Mouse (Mus musculus) heart, embryonic 11.5 days (tissue): Measurements from ENCODE around the gene Aldh18a1. TPM values are rescaled to one million over a fixed set of nuclear protein-coding genes. Genes with fewer than 3 reads are reported as not detected.

ENCODE experiments used
- ATAC-seq: fragments of 200-750 bp; cut with Nextera tagmentation; replicated peaks from 2 replicates; pipeline ENCODE4 v1.8.0; 2017; ENCODE audit warnings: moderate library complexity; ENCODE audit not compliant: insufficient number of reproducible peaks, low FRiP score, low TSS enrichment
- H3K27ac ChIP-seq: fragments of 300-500 bp; sonication (generic); 2 replicates; pipeline ENCODE4 v1.5.1; 2014; ENCODE audit warnings: mild to moderate bottlenecking, low read depth, low read length
- H3K27me3 ChIP-seq: fragments of 300-500 bp; sonication (generic); 2 replicates; pipeline ENCODE4 v1.6.1; 2014; ENCODE audit warnings: mild to moderate bottlenecking, low read length, mixed read lengths; ENCODE audit not compliant: control insufficient read depth, insufficient read depth
- H3K36me3 ChIP-seq: fragments of 300-500 bp; sonication (generic); 2 replicates; pipeline ENCODE4 v1.6.1; 2014; ENCODE audit warnings: mild to moderate bottlenecking, low read length, moderate library complexity, mixed read lengths; ENCODE audit not compliant: control insufficient read depth, insufficient read depth
- H3K4me1 ChIP-seq: fragments of 300-500 bp; sonication (generic); 2 replicates; pipeline ENCODE4 v1.6.1; 2014; ENCODE audit warnings: low read length; ENCODE audit not compliant: control insufficient read depth, insufficient read depth
- H3K4me2 ChIP-seq: fragments of 300-500 bp; sonication (generic); 2 replicates; pipeline ENCODE4 v1.6.1; 2014; ENCODE audit warnings: mild to moderate bottlenecking, moderate library complexity
- H3K4me3 ChIP-seq: fragments of 300-500 bp; sonication (generic); 2 replicates; pipeline ENCODE4 v1.5.1; 2014; ENCODE audit warnings: low read depth, low read length
- H3K9ac ChIP-seq: fragments of 300-500 bp; sonication (generic); 2 replicates; pipeline ENCODE4 v1.6.1; 2014; ENCODE audit warnings: mild to moderate bottlenecking, low read depth, low read length, moderate library complexity
- H3K9me3 ChIP-seq: fragments of 300-500 bp; sonication (generic); replicated peaks from 2 replicates; pipeline ENCODE4 v1.6.1; 2016; ENCODE audit warnings: low read length; ENCODE audit not compliant: control insufficient read depth
- WGBS: fragments of 180-500 bp; shearing (Covaris S2); extraction: QIAGEN DNeasy Blood & Tissue Kit; methylation state at CpG from one replicate; pipeline ENCODE4 v1.1.7; 2014; ENCODE audit not compliant: insufficient replicate concordance; 5-methylcytosine and 5-hydroxymethylcytosine counted together
- polyA plus RNA-seq: library from polyadenylated mRNA; unstranded; fragments of >200 nt; fragmentation: Nextera tagmentation; extraction: Ambion mirVana; gene quantifications from 2 replicates; pipeline ENCODE4 v1.2.1, GENCODE M21; 2014

Gene Aldh18a1
- polyA plus RNA-seq, 1 experiment from 2014 or later, result 38.9 TPM

- H3K36me3 ChIP-seq, result no peaks in the 10 kb centered on the region
- no peak for ATAC-seq
- WGBS, result 73% methylated on average over 2 of the region's 2 CpGs
- H3K4me2 ChIP-seq, result no peak overlapping the region
- no peak overlapping the region for H3K27ac ChIP-seq
- no peak overlapping the region for H3K9ac ChIP-seq
- no peaks in the 10 kb centered on the region for H3K4me1 ChIP-seq
- H3K9me3 ChIP-seq, result no peaks in the 10 kb centered on the region
- no peak overlapping the region for H3K4me3 ChIP-seq
- no peaks in the 10 kb centered on the region for H3K27me3 ChIP-seq
Measured at GRCm38 (mm10) chr19:40530323-40530722, 57.9 kb downstream of the Aldh18a1 start.

GRCm38 (mm10) chr19:40528254-40528653 is 60.0 kb downstream of the Aldh18a1 start:
- Histone ChIP-seq H3K27ac (no peak overlapping the region), H3K4me2 (no peak overlapping the region), H3K4me3 (no peak overlapping the region), H3K36me3 (no peaks in the 10 kb centered on the region), H3K9me3 (no peaks in the 10 kb centered on the region), H3K9ac (no peak overlapping the region), H3K4me1 (no peaks in the 10 kb centered on the region), H3K27me3 (no peaks in the 10 kb centered on the region)
- ATAC-seq, result no peak

- H3K27ac ChIP-seq, result no peak overlapping the region
- no peaks in the 10 kb centered on the region for H3K9me3 ChIP-seq
Measured at GRCm38 (mm10) chr19:40526367-40527014, 61.8 kb downstream of the Aldh18a1 start.

GRCm38 (mm10) chr19:40523431-40524005 is 64.7 kb downstream of the Aldh18a1 start:
- Histone ChIP-seq H3K9ac (no peak overlapping the region), H3K36me3 (no peaks in the 10 kb centered on the region), H3K4me3 (no peak overlapping the region), H3K9me3 (no peaks in the 10 kb centered on the region), H3K27ac (no peak overlapping the region), H3K27me3 (no peaks in the 10 kb centered on the region), H3K4me2 (no peak overlapping the region), H3K4me1 (peaks cover 7% of the 10 kb centered on the region; the same call in 1 of the 2 replicates)
- 76% methylated on average over 8 of the region's 8 CpGs for WGBS
- no peak for ATAC-seq

More at GRCm38 (mm10) chr19:40526367-40527014, 61.8 kb downstream of the Aldh18a1 start:
- no peak overlapping the region for H3K4me3 ChIP-seq
- H3K36me3 ChIP-seq, result no peaks in the 10 kb centered on the region
- no peak overlapping the region for H3K4me2 ChIP-seq
- 0 out of 2 replicates have a peak overlapping the region, but pooled peaks have one; percentile 10 for H3K9ac ChIP-seq
- no peaks in the 10 kb centered on the region for H3K4me1 ChIP-seq
- 65% methylated on average over 9 of the region's 9 CpGs for WGBS
- ATAC-seq, result no peak
- no peaks in the 10 kb centered on the region for H3K27me3 ChIP-seq

GRCm38 (mm10) chr19:40520403-40520802 is 67.9 kb downstream of the Aldh18a1 start:
- Histone ChIP-seq H3K9me3 (no peaks in the 10 kb centered on the region), H3K36me3 (no peaks in the 10 kb centered on the region), H3K27me3 (no peaks in the 10 kb centered on the region), H3K4me1 (peaks cover 7% of the 10 kb centered on the region; the same call in 1 of the 2 replicates), H3K4me3 (no peak overlapping the region), H3K27ac (no peak overlapping the region), H3K4me2 (no peak overlapping the region), H3K9ac (no peak overlapping the region)
- WGBS, result 70% methylated on average over 5 of the region's 5 CpGs
- no peak for ATAC-seq

- no peak overlapping the region for H3K4me3 ChIP-seq
- H3K4me1 ChIP-seq, result peaks cover 7% of the 10 kb centered on the region; the same call in 1 of the 2 replicates
- H3K36me3 ChIP-seq, result no peaks in the 10 kb centered on the region
- ATAC-seq, result no peak
- WGBS, result 65% methylated on average over 1 of the region's 1 CpGs
- H3K9me3 ChIP-seq, result no peaks in the 10 kb centered on the region
- H3K9ac ChIP-seq, result no peak overlapping the region
- no peak overlapping the region for H3K4me2 ChIP-seq
- no peak overlapping the region for H3K27ac ChIP-seq
- no peaks in the 10 kb centered on the region for H3K27me3 ChIP-seq
Measured at GRCm38 (mm10) chr19:40518706-40519105, 69.6 kb downstream of the Aldh18a1 start.

GRCm38 (mm10) chr19:40515596-40515995 is 72.7 kb downstream of the Aldh18a1 start:
- no peaks in the 10 kb centered on the region for H3K36me3 ChIP-seq
- no peak overlapping the region for H3K27ac ChIP-seq
- no peak overlapping the region for H3K9ac ChIP-seq
- 88% methylated on average over 3 of the region's 3 CpGs for WGBS
- no peaks in the 10 kb centered on the region for H3K27me3 ChIP-seq
- H3K9me3 ChIP-seq, result no peaks in the 10 kb centered on the region
- no peak overlapping the region for H3K4me2 ChIP-seq
- no peak for ATAC-seq
- H3K4me3 ChIP-seq, result no peak overlapping the region
- H3K4me1 ChIP-seq, result peaks cover 22% of the 10 kb centered on the region

GRCm38 (mm10) chr19:40514376-40514775 is 73.9 kb downstream of the Aldh18a1 start:
- Histone ChIP-seq H3K4me2 (peak overlapping the region; percentile 89; the same call in 1 of the 2 replicates), H3K9ac (no peak overlapping the region), H3K27me3 (no peaks in the 10 kb centered on the region), H3K9me3 (no peaks in the 10 kb centered on the region), H3K27ac (no peak overlapping the region), H3K4me1 (peaks cover 31% of the 10 kb centered on the region), H3K4me3 (no peak overlapping the region), H3K36me3 (no peaks in the 10 kb centered on the region)
- ATAC-seq, result no peak
- 70% methylated on average over 7 of the region's 7 CpGs for WGBS

GRCm38 (mm10) chr19:40513632-40514078 is 74.6 kb downstream of the Aldh18a1 start, which contains the start of gene Sorbs1:
Gene Sorbs1, minus strand, starts transcription at chr19:40513779.
- Histone ChIP-seq H3K4me2 (peak within 1 kb of the TSS; percentile 89), H3K27me3 (no peaks in the 10 kb centered on the region), H3K9me3 (no peaks in the 10 kb centered on the region), H3K4me3 (peak within 1 kb of the TSS; percentile 84), H3K27ac (peak within 1 kb of the TSS; percentile 91), H3K4me1 (peaks cover 27% of the 10 kb centered on the region), H3K36me3 (no peaks in the 10 kb centered on the region), H3K9ac (peak within 1 kb of the TSS; percentile 79)
- peak; percentile 98 for ATAC-seq
- under 1% methylated on average over 51 of the region's 51 CpGs for WGBS
